Mouse (Mus musculus): ENCODE measurements around the gene C2cd2. TPM values are rescaled to one million over a fixed set of nuclear protein-coding genes. Genes with fewer than 3 reads are reported as not detected.
A peak's percentile ranks its signal among the peaks of the same experiment; 100 is the strongest.

C2cd2 gene
- polyA plus RNA-seq, 1 experiment from 2014 or later: 23.4 TPM

GRCm38 (mm10) chr16:97921961-97922778, 40.2 kb downstream of the C2cd2 start:
- H3K27me3 ChIP-seq: no peaks in the 10 kb centered on the region

DNA sequence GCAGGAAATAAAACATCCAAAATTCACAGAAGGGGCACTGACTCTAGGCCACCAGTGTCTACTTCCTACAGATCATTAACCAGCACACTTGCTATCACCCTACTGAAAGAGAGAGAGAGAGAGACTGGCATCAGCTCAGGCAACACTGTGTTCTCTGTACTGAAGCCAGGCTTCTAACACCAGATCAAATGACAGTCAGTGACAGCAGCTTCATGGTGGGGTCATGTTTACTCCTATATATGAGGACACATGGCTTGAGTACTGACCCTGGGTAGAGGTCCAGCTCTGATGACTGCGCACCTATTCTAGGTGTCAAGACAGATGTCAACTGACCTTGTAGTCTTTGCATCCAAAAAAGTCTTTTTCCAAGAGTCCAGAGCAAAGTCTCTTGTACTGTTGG, 41.8 kb downstream of the C2cd2 start:
- Histone ChIP-seq H3K27me3 (no peaks in the 10 kb centered on the region), H3K36me3 (no peaks in the 10 kb centered on the region), H3K27ac (replicated peaks) (no peak overlapping the region), H3K4me1 (peaks cover 9% of the 10 kb centered on the region), H3K4me3 (replicated peaks) (no peak overlapping the region), H3K9me3 (replicated peaks) (no peaks in the 10 kb centered on the region), H3K4me2 (replicated peaks) (no peak overlapping the region), H3K9ac (no peak overlapping the region)
- no peak for ATAC-seq (ENCODE audit: insufficient number of reproducible peaks, low FRiP score, low TSS enrichment, low read depth)
- 89% methylated on average over 1 of the region's 1 CpGs for WGBS

More at GRCm38 (mm10) chr16:97921961-97922778, 40.2 kb downstream of the C2cd2 start:
- peak overlapping the region; percentile 85 for H3K9ac ChIP-seq
- H3K4me1 ChIP-seq: peaks cover 9% of the 10 kb centered on the region
- peak; percentile 93 for ATAC-seq (ENCODE audit: insufficient number of reproducible peaks, low FRiP score, low TSS enrichment, low read depth)
- H3K4me3 ChIP-seq (replicated peaks): peak overlapping the region; percentile 89
- peak overlapping the region; percentile 73 for H3K4me2 ChIP-seq (replicated peaks)
- H3K36me3 ChIP-seq: no peaks in the 10 kb centered on the region
- H3K27ac ChIP-seq (replicated peaks): peak overlapping the region; percentile 91
- under 1% methylated on average over 74 of the region's 75 CpGs for WGBS
- no peaks in the 10 kb centered on the region for H3K9me3 ChIP-seq (replicated peaks)

- H3K27ac ChIP-seq (replicated peaks): no peak overlapping the region
- 37% methylated on average over 2 of the region's 2 CpGs for WGBS
- H3K4me3 ChIP-seq (replicated peaks): no peak overlapping the region
- H3K9me3 ChIP-seq (replicated peaks): no peaks in the 10 kb centered on the region
- peaks cover 9% of the 10 kb centered on the region for H3K4me1 ChIP-seq
- ATAC-seq (ENCODE audit: insufficient number of reproducible peaks, low FRiP score, low TSS enrichment, low read depth): no peak
- no peaks in the 10 kb centered on the region for H3K27me3 ChIP-seq
- no peak overlapping the region for H3K4me2 ChIP-seq (replicated peaks)
- no peaks in the 10 kb centered on the region for H3K36me3 ChIP-seq
- no peak overlapping the region for H3K9ac ChIP-seq
Observed at GRCm38 (mm10) chr16:97919793-97920192, 42.6 kb downstream of the C2cd2 start.

- Histone ChIP-seq H3K9me3 (replicated peaks) (no peaks in the 10 kb centered on the region), H3K4me3 (replicated peaks) (no peak overlapping the region), H3K27me3 (no peaks in the 10 kb centered on the region), H3K4me2 (replicated peaks) (no peak overlapping the region), H3K36me3 (peaks cover 17% of the 10 kb centered on the region), H3K9ac (no peak overlapping the region), H3K4me1 (no peaks in the 10 kb centered on the region), H3K27ac (replicated peaks) (no peak overlapping the region)
- ATAC-seq (ENCODE audit: insufficient number of reproducible peaks, low FRiP score, low TSS enrichment, low read depth): no peak
Observed at GRCm38 (mm10) chr16:97912873-97913272, 49.5 kb downstream of the C2cd2 start.

- no peak overlapping the region for H3K9ac ChIP-seq
- 92% methylated on average over 1 of the region's 1 CpGs for WGBS
- H3K27me3 ChIP-seq: no peaks in the 10 kb centered on the region
- peaks cover 17% of the 10 kb centered on the region for H3K36me3 ChIP-seq
- H3K4me1 ChIP-seq: no peaks in the 10 kb centered on the region
- H3K9me3 ChIP-seq (replicated peaks): no peaks in the 10 kb centered on the region
- H3K4me2 ChIP-seq (replicated peaks): no peak overlapping the region
- ATAC-seq (ENCODE audit: insufficient number of reproducible peaks, low FRiP score, low TSS enrichment, low read depth): no peak
- H3K27ac ChIP-seq (replicated peaks): no peak overlapping the region
- H3K4me3 ChIP-seq (replicated peaks): no peak overlapping the region
Observed at GRCm38 (mm10) chr16:97909356-97909755, 53.0 kb downstream of the C2cd2 start.

DNA sequence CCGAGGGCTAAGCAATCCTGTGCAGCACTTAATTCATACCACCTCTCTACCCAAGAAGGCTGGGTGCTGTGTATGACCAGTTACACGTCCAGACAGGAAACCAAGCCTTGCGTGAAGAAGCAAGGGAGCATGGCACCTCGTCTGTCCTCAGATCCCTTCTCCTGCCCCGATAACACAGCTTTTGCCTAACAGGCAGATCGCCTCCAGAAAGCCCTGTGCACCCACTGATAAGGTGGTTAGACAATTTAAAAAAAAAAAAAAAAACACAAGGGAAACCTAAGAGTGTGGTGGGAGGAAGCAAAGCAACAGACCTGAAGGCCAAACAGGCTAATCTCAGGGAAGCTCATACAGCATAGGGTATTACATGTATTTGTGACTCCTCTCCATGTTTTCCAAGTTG, 54.9 kb downstream of the C2cd2 start:
- H3K9ac ChIP-seq: no peak overlapping the region
- H3K4me1 ChIP-seq: no peaks in the 10 kb centered on the region
- H3K4me2 ChIP-seq (replicated peaks): no peak overlapping the region
- 82% methylated on average over 6 of the region's 6 CpGs for WGBS
- no peaks in the 10 kb centered on the region for H3K9me3 ChIP-seq (replicated peaks)
- H3K36me3 ChIP-seq: peaks cover 17% of the 10 kb centered on the region
- no peaks in the 10 kb centered on the region for H3K27me3 ChIP-seq
- H3K27ac ChIP-seq (replicated peaks): no peak overlapping the region
- ATAC-seq (ENCODE audit: insufficient number of reproducible peaks, low FRiP score, low TSS enrichment, low read depth): no peak
- H3K4me3 ChIP-seq (replicated peaks): no peak overlapping the region

GRCm38 (mm10) chr16:97906337-97906736, 56.1 kb downstream of the C2cd2 start:
- ATAC-seq (ENCODE audit: insufficient number of reproducible peaks, low FRiP score, low TSS enrichment, low read depth): no peak
- Histone ChIP-seq H3K27ac (replicated peaks) (no peak overlapping the region), H3K4me3 (replicated peaks) (no peak overlapping the region), H3K4me2 (replicated peaks) (no peak overlapping the region), H3K4me1 (no peaks in the 10 kb centered on the region), H3K9me3 (replicated peaks) (no peaks in the 10 kb centered on the region), H3K27me3 (no peaks in the 10 kb centered on the region), H3K36me3 (peaks cover 7% of the 10 kb centered on the region), H3K9ac (no peak overlapping the region)

GRCm38 (mm10) chr16:97905449-97905991, 56.9 kb downstream of the C2cd2 start:
- Histone ChIP-seq H3K4me2 (replicated peaks) (no peak overlapping the region), H3K4me1 (no peaks in the 10 kb centered on the region), H3K9ac (no peak overlapping the region), H3K4me3 (replicated peaks) (no peak overlapping the region), H3K9me3 (replicated peaks) (no peaks in the 10 kb centered on the region), H3K27me3 (no peaks in the 10 kb centered on the region), H3K36me3 (peaks cover 7% of the 10 kb centered on the region), H3K27ac (replicated peaks) (no peak overlapping the region)
- ATAC-seq (ENCODE audit: insufficient number of reproducible peaks, low FRiP score, low TSS enrichment, low read depth): no peak
- WGBS: 70% methylated on average over 2 of the region's 2 CpGs

GRCm38 (mm10) chr16:97904035-97904434, 58.4 kb downstream of the C2cd2 start:
- 71% methylated on average over 3 of the region's 3 CpGs for WGBS
- no peak for ATAC-seq (ENCODE audit: insufficient number of reproducible peaks, low FRiP score, low TSS enrichment, low read depth)

GRCm38 (mm10) chr16:97897346-97898024, 64.9 kb downstream of the C2cd2 start:
- no peaks in the 10 kb centered on the region for H3K27me3 ChIP-seq
- WGBS: 52% methylated on average over 5 of the region's 5 CpGs

More at GRCm38 (mm10) chr16:97904035-97904434, 58.4 kb downstream of the C2cd2 start:
- Histone ChIP-seq H3K9me3 (replicated peaks) (no peaks in the 10 kb centered on the region), H3K27ac (replicated peaks) (no peak overlapping the region), H3K27me3 (no peaks in the 10 kb centered on the region), H3K9ac (no peak overlapping the region), H3K4me1 (no peaks in the 10 kb centered on the region), H3K4me3 (replicated peaks) (no peak overlapping the region), H3K4me2 (replicated peaks) (no peak overlapping the region), H3K36me3 (no peaks in the 10 kb centered on the region; the same call in 1 of the 2 replicates)

DNA sequence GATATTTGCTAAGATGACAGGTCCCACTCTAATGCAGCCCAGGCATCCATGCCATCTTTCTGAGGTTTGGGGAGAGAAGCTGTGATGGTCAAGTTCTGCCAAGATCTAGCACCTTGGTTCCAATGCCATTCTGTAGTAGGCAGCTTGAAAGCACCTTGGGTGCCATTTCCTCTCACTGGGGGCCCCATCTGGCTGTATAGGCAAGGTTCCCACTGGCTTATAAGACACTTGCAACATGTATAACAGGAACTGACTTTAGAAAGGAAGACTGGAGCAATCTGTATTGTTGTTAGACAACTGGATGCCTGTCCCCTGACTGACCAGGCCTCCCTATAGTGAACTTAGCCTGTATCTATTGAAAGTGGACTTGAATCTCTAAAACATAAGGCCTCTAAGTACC, 74.6 kb downstream of the C2cd2 start:
- Histone ChIP-seq H3K36me3 (peaks cover 21% of the 10 kb centered on the region; the same call in 1 of the 2 replicates), H3K4me3 (replicated peaks) (no peak overlapping the region), H3K27me3 (no peaks in the 10 kb centered on the region), H3K27ac (replicated peaks) (no peak overlapping the region), H3K9ac (no peak overlapping the region), H3K4me1 (no peaks in the 10 kb centered on the region), H3K4me2 (replicated peaks) (no peak overlapping the region), H3K9me3 (replicated peaks) (no peaks in the 10 kb centered on the region)
- ATAC-seq (ENCODE audit: insufficient number of reproducible peaks, low FRiP score, low TSS enrichment, low read depth): no peak

More at GRCm38 (mm10) chr16:97897346-97898024, 64.9 kb downstream of the C2cd2 start:
- no peaks in the 10 kb centered on the region for H3K4me1 ChIP-seq
- H3K4me3 ChIP-seq (replicated peaks): no peak overlapping the region
- no peak overlapping the region for H3K9ac ChIP-seq
- no peak overlapping the region for H3K4me2 ChIP-seq (replicated peaks)
- H3K27ac ChIP-seq (replicated peaks): no peak overlapping the region
- H3K9me3 ChIP-seq (replicated peaks): no peaks in the 10 kb centered on the region
- no peak; the same call in 1 of the 2 replicates for ATAC-seq (ENCODE audit: insufficient number of reproducible peaks, low FRiP score, low TSS enrichment, low read depth)
- H3K36me3 ChIP-seq: no peaks in the 10 kb centered on the region

Measured in embryonic facial prominence, embryonic 15.5 days (tissue).